Mouse (Mus musculus) MEL (cell line): Measurements from ENCODE around the gene Spag9. TPM values are rescaled to one million over a fixed set of nuclear protein-coding genes. Genes with fewer than 3 reads are reported as not detected.

ENCODE experiments used
- DNase-seq: peaks from one replicate; pipeline ENCODE4 v3.0.0; 2011; ENCODE audit warnings: low read depth, low spot score
- H3K27ac ChIP-seq: 2 replicates; pipeline ENCODE4 v1.5.1; 2012; ENCODE audit warnings: low read depth, mild to moderate bottlenecking, control low read depth, low read length, moderate library complexity; ENCODE audit not compliant: control insufficient read depth
- H3K27me3 ChIP-seq, 2 experiments: fragments of 150-350 bp in 1 of 2; sonication (generic) in 1 of 2; 2 replicates each; pipeline ENCODE4 v1.6.1; 2012; ENCODE audit warnings: low read length in 2 of 2, mild to moderate bottlenecking in 2 of 2, improper control_type of control experiment in 1 of 2, moderate library complexity in 1 of 2; ENCODE audit not compliant: insufficient read depth in 2 of 2, control insufficient read depth in 1 of 2
- H3K36me3 ChIP-seq, 2 experiments: 2 replicates each; pipeline ENCODE4 v1.6.1; 2012 to 2014; ENCODE audit warnings: low read length in 2 of 2, improper control_type of control experiment in 1 of 2, inconsistent platforms in 1 of 2, mild to moderate bottlenecking in 1 of 2; ENCODE audit not compliant: insufficient read depth in 2 of 2, control insufficient read depth in 1 of 2
- H3K4me1 ChIP-seq, 2 experiments: fragments of 150-350 bp in 1 of 2; sonication (generic) in 1 of 2; 2 replicates each; pipeline ENCODE4 v1.6.1; 2012; ENCODE audit warnings: low read length in 2 of 2, improper control_type of control experiment in 1 of 2, mild to moderate bottlenecking in 1 of 2; ENCODE audit not compliant: insufficient read depth in 2 of 2, control insufficient read depth in 1 of 2
- H3K4me3 ChIP-seq, 2 experiments: fragments of 150-350 bp in 1 of 2; sonication (generic) in 1 of 2; 2 replicates each; pipeline ENCODE4 v1.5.1; 2012; ENCODE audit warnings: low read depth in 2 of 2, low read length in 2 of 2, mild to moderate bottlenecking in 2 of 2, moderate library complexity in 2 of 2, control low read depth in 1 of 2, improper control_type of control experiment in 1 of 2; ENCODE audit not compliant: control insufficient read depth in 1 of 2, insufficient read depth in 1 of 2
- H3K79me2 ChIP-seq: 2 replicates; pipeline ENCODE4 v1.6.1; 2012; ENCODE audit warnings: mild to moderate bottlenecking, low read length, moderate library complexity; ENCODE audit not compliant: control insufficient read depth, poor library complexity, insufficient read depth
- H3K9ac ChIP-seq: 2 replicates; pipeline ENCODE4 v1.6.1; 2012; ENCODE audit warnings: low read depth, mild to moderate bottlenecking, control low read depth, low read length, moderate library complexity; ENCODE audit not compliant: control insufficient read depth, poor library complexity, severe bottlenecking
- H3K9me3 ChIP-seq: fragments of 150-350 bp; sonication (generic); replicated peaks from 2 replicates; pipeline ENCODE4 v1.6.1; 2012; ENCODE audit warnings: mild to moderate bottlenecking, low read length, improper control_type of control experiment, moderate library complexity; ENCODE audit not compliant: insufficient read depth
- CHD2 ChIP-seq: IDR thresholded peaks from 2 replicates; pipeline ENCODE4 v1.6.1; 2011; ENCODE audit warnings: low read length, improper control_type of control experiment
- GABPA ChIP-seq: IDR thresholded peaks from 2 replicates; pipeline ENCODE4 v1.6.1; 2012; ENCODE audit warnings: low read depth, mild to moderate bottlenecking, inconsistent platforms, low read length, improper control_type of control experiment, moderate library complexity
- JUND ChIP-seq: IDR thresholded peaks from 2 replicates; pipeline ENCODE4 v1.6.1; 2011; ENCODE audit warnings: low read depth, mild to moderate bottlenecking, improper control_type of control experiment, low read length
- MAZ ChIP-seq: IDR thresholded peaks from 2 replicates; pipeline ENCODE4 v1.6.1; 2012; ENCODE audit warnings: low read depth, mild to moderate bottlenecking, inconsistent platforms, low read length, improper control_type of control experiment
- MEF2A ChIP-seq: IDR thresholded peaks from 2 replicates; pipeline ENCODE4 v1.6.1; 2014; ENCODE audit warnings: low read depth, mild to moderate bottlenecking, inconsistent platforms, low read length, improper control_type of control experiment; ENCODE audit not compliant: poor library complexity, insufficient replicate concordance, severe bottlenecking; ENCODE audit errors: extremely low read depth
- MXI1 ChIP-seq: IDR thresholded peaks from 2 replicates; pipeline ENCODE4 v1.6.1; 2011; ENCODE audit warnings: mild to moderate bottlenecking, low read depth, low read length, improper control_type of control experiment
- MYB ChIP-seq: IDR thresholded peaks from 2 replicates; pipeline ENCODE4 v1.6.1; 2011; ENCODE audit warnings: mild to moderate bottlenecking, low read depth, low read length, improper control_type of control experiment
- MYC ChIP-seq: IDR thresholded peaks from 2 replicates; pipeline ENCODE4 v1.6.1; 2011; ENCODE audit warnings: low read depth, mild to moderate bottlenecking, low read length, improper control_type of control experiment, moderate library complexity
- UBTF ChIP-seq: IDR thresholded peaks from 2 replicates; pipeline ENCODE4 v1.6.1; 2012; ENCODE audit warnings: low read depth, mild to moderate bottlenecking, inconsistent platforms, low read length, improper control_type of control experiment, moderate library complexity, borderline replicate concordance; ENCODE audit not compliant: insufficient read depth
- ZNF384 ChIP-seq: IDR thresholded peaks from 2 replicates; pipeline ENCODE4 v1.6.1; 2012; ENCODE audit warnings: low read depth, mild to moderate bottlenecking, inconsistent platforms, low read length, improper control_type of control experiment
- polyA plus RNA-seq, 2 experiments: library from polyadenylated mRNA; stranded (reverse) in 1 of 2; unstranded in 1 of 2; fragments of >175 nt in 1 of 2; fragments of >200 nt in 1 of 2; gene quantifications; 2 replicates each; pipeline versions ENCODE4 v1.2.1 to v1.2.4; 2012; ENCODE audit warnings: low replicate concordance in 2 of 2, low read depth in 1 of 2; ENCODE audit not compliant: insufficient read length in 2 of 2, insufficient read depth in 1 of 2, missing spikeins in 1 of 2
- total RNA-seq: library from RNA; depleted of rRNA; stranded (reverse); fragments of 300-350 nt; gene quantifications from 2 replicates; pipeline ENCODE4 v1.2.3, GENCODE M21; 2012

Spag9 gene
- total and polyA plus RNA-seq, 3 experiments, result 18.9 to 279 (median 20.6) TPM

DNA sequence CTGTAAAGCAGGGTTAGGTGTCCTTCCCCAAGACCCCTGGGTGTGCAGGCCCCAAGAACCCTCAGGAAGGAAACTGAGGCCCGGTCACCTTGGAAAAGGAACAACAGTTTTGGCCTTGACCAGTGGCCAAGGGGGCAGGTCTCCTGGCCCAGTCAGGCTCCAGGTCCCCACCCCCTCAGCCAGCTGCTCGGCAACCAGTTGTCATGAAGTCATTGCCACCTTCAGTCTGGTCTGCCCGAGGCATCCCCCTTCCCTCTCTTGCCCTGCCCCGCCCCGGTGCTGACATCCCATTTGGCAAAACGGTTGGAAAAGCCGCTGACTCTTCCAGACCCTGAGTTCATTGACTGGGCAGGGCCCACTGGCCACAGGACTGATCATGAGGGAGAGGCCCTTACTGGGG, 140.8 kb downstream of the Spag9 start:
- Histone ChIP-seq H3K27me3 (peaks cover 6% of the 10 kb centered on the region in 2 experiments), H3K27ac (no peak overlapping the region), H3K4me1 (no peaks in the 10 kb centered on the region), H3K9ac (no peak overlapping the region), H3K9me3 (no peaks in the 10 kb centered on the region), H3K36me3 (no peaks in the 10 kb centered on the region), H3K4me3 (no peak overlapping the region), H3K79me2 (no peaks in the 10 kb centered on the region)
- TF ChIP-seq MXI1 (no peak), JUND (no peak), UBTF (no peak), MAZ (no peak), ZNF384 (no peak), MEF2A (no peak)
- no peak for DNase-seq

DNA sequence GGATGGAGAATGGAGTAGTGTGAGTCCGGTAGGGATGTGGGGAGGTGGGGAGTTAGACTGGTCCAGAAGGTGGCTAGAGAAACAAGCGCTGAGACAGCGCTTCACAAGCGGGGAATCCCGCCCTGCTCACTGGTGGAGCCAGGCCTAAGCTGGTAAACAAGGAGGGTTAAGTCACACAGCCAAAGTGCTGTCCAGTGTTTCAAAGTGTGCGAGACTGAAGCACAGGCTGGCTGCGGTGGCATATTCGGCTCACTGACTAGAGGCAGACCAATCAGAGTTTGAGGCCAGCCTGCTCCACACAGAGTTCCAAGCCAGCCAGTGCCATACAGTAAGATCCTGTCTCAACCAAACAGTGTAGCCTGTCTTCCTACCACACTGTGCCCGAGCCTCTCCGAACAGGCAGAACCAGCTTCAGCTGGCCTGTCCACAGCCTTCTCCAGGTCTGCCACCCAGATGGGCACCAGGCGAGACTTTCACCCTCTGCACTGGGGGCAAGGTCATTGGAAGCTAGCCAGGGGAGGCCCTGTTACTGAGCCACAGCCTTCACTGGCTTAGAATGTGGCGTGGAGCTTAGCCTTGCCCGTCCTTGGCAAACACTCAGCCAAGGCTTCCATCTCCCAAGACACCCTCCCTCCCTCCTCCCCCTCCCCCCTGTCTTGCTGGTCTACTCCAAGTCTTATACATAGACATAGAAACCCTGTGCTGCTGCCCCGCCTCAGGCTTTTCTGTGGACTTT, 141.6 kb downstream of the Spag9 start:
- DNase-seq, result no peak
- Histone ChIP-seq H3K27ac (no peak overlapping the region), H3K27me3 (peaks cover 6 to 7% of the 10 kb centered on the region in 2 experiments), H3K79me2 (no peaks in the 10 kb centered on the region), H3K4me3 (no peak overlapping the region), H3K36me3 (no peaks in the 10 kb centered on the region), H3K9ac (no peak overlapping the region), H3K9me3 (no peaks in the 10 kb centered on the region)
- no peak for TF ChIP-seq GABPA
- TF ChIP-seq, all 39 proteins: peak for 0
- H3K4me1 ChIP-seq, result no peaks in the 10 kb centered on the region

DNA sequence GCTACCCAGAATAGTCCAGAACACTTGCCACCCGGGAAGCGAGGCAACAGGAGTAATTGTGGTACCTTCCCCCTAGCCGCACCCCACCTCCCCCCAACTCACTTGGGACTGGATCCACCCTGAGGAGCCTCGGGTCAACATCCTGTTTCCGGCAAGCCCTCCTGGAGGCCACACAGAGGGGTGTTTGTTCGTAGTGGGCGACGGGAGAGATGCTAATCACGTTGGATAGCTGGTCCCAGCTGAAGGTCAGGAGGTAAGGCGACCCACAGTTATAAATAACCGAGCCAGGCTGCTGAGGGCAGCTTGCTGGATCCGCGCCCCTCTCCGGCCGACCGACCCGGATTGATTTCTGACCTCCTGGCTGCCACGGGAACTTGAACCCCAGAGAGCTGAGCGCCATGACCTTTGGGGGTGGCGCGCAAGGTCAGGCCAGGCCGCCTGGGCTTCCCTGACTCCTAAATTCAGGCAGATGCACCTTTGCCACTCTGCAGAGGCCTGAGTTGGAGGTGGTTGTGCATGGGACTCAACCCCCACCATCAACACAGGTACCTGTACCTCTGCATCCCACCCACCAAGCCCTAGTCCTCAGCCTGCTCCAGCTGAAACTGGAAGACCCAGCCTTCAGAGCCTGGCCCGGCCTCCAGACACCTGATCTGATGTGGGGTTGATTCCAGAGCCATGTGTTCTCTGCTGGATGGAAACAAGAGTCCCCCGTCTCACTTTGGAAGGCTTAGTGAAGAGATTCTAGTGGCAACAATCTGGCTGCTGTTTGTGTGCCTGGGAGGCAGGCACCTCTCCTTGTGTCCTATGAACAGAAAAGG, 142.7 kb downstream of the Spag9 start:
- no peak for TF ChIP-seq CHD2
- TF ChIP-seq MYC, result no peak
- TF ChIP-seq MYB, result no peak
- no peak for TF ChIP-seq GABPA
- no peaks in the 10 kb centered on the region for H3K4me1 ChIP-seq

More for the DNA sequence above, 142.7 kb downstream of the Spag9 start:
- Histone ChIP-seq H3K79me2 (no peaks in the 10 kb centered on the region), H3K9ac (no peak overlapping the region), H3K9me3 (no peaks in the 10 kb centered on the region), H3K27ac (no peak overlapping the region), H3K36me3 (no peaks in the 10 kb centered on the region), H3K4me3 (no peak overlapping the region), H3K27me3 (peaks cover 10% of the 10 kb centered on the region in 2 experiments)
- no peak for DNase-seq
